ENCODE assay signal across 8 mouse cellular contexts in the genomic region with DNA sequence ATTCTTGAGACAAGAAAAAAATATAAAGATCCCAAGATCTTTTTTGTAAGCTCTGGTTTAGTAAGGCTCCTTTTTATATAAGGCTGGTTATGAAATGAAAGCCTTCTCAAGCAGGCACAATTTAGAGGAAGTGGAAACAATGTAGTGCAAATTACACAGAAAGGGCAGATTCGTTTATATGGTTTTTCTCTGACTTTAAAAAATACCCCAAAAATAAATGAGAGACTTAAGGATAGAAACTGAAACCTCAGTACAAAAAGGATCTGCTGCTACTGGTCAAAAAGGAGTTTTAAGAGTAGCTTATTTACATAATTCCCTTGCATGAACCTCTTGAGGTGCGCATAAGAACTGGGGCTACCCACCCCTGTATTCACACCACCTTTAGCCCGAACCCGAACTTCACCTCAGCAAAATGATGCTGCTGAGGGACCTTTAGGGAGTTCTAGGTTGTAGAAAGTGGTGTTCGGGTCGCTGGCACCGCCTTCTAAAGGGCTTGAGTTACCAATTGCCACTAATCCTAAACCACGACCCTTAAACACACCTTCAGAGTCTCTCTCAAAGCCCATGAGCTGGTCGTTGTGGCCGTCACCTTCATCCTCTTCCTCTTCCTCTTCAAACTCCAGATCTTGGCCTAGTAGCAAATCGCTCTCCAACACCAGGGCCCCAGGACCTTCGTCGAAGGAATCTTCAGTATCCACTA. TPM values are rescaled to one million over a fixed set of nuclear protein-coding genes. Genes with fewer than 3 reads are reported as not detected.
A peak's percentile ranks its signal among the peaks of the same experiment; 100 is the strongest.
DNase-seq lines count a peak whose midpoint lies in the region; ATAC-seq and TF ChIP-seq lines count a peak whose summit lies in the region.

No protein-coding gene starts in this region.

- peak overlapping the region; percentile 81 for H3K27ac ChIP-seq in liver, adult 2 months (replicated peaks; ENCODE audit: insufficient read depth, low read depth, low read length)
- H3K27ac ChIP-seq in embryonic facial prominence, embryonic 11.5 days (replicated peaks; ENCODE audit: low read depth, low read length), result peak overlapping the region; percentile 65

- peak overlapping the region; percentile 34 for H3ac ChIP-seq in myocyte (ENCODE audit: control insufficient read depth, insufficient read length)

- no peak for ATAC-seq in embryonic facial prominence, embryonic 11.5 days (replicated peaks; ENCODE audit: insufficient number of reproducible peaks, low FRiP score, low TSS enrichment, low read depth)
- ATAC-seq in activated CD4-positive, CD25-positive, alpha-beta regulatory T cell, adult 4 months, result no peak

- DNase-seq in liver, adult 2 months (ENCODE audit: extremely low read depth, low read depth, low spot score), result no peak
- no peak for DNase-seq in liver
- DNase-seq in embryonic facial prominence, embryonic 11.5 days (ENCODE audit: low spot score), result no peak
- peak; percentile 62 for DNase-seq in induced T-regulatory cell, adult 2 months (ENCODE audit: low read depth)
- no peak for DNase-seq in cerebellum, postnatal 4 days (ENCODE audit: low spot score in 2 of 2)
- DNase-seq in ovary, adult 18-20 months (ENCODE audit: low spot score), result no peak

- peaks cover 4% of the 10 kb centered on the region for H3K4me1 ChIP-seq in liver, adult 2 months (ENCODE audit: control insufficient read depth, insufficient read depth, low read length)
- H3K4me1 ChIP-seq in embryonic facial prominence, embryonic 11.5 days (ENCODE audit: control insufficient read depth, insufficient read depth, low read length), result no peaks in the 10 kb centered on the region

- H3K4me2 ChIP-seq in embryonic facial prominence, embryonic 11.5 days (ENCODE audit: low read depth, low read length), result peak overlapping the region; percentile 61
- H3K4me2 ChIP-seq in myocyte (ENCODE audit: low read depth), result peak overlapping the region; percentile 81

- peak overlapping the region; percentile 81 for H3K9ac ChIP-seq in liver, adult 2 months (ENCODE audit: low read depth, low read length)
- peak overlapping the region; percentile 81 for H3K9ac ChIP-seq in embryonic facial prominence, embryonic 11.5 days (replicated peaks; ENCODE audit: low read length)

- no peak for TF ChIP-seq CTCF in liver, adult 2 months (IDR thresholded peaks at IDR 0.05; ENCODE audit: low read depth, low read length)

- TF ChIP-seq POLR2A in liver, adult 2 months (IDR thresholded peaks at IDR 0.05; ENCODE audit: extremely low read depth, insufficient read depth, low read length), result no peak
- no peak for TF ChIP-seq POLR2A in myocyte (IDR thresholded peaks at IDR 0.05; ENCODE audit: insufficient read length, low read depth)

- H3K4me3 ChIP-seq in liver, adult 2 months (ENCODE audit: insufficient read depth, low read depth, low read length), result peak overlapping the region; percentile 73
- peak overlapping the region; percentile 84 for H3K4me3 ChIP-seq in embryonic facial prominence, embryonic 11.5 days (ENCODE audit: low read depth, low read length)
- peak overlapping the region; percentile 90 for H3K4me3 ChIP-seq in myocyte

- H3K9me3 ChIP-seq in embryonic facial prominence, embryonic 11.5 days (replicated peaks; ENCODE audit: control insufficient read depth, low read length), result peaks cover 5% of the 10 kb centered on the region

- 6% methylated on average over 13 of the region's 13 CpGs for WGBS in liver, adult 2 months
- WGBS in embryonic facial prominence, embryonic 11.5 days, result 18% methylated on average over 13 of the region's 13 CpGs

- peaks cover 7% of the 10 kb centered on the region for H3K79me2 ChIP-seq in liver, adult 2 months (ENCODE audit: control insufficient read depth, insufficient read depth, low read length)
- H3K79me2 ChIP-seq in myocyte (ENCODE audit: control insufficient read depth, insufficient read depth), result peaks cover 12% of the 10 kb centered on the region

- peaks cover 40% of the 10 kb centered on the region for H3K36me3 ChIP-seq in liver, adult 2 months (ENCODE audit: control insufficient read depth, insufficient read depth, low read length)
- peaks cover 33% of the 10 kb centered on the region for H3K36me3 ChIP-seq in embryonic facial prominence, embryonic 11.5 days (replicated peaks; ENCODE audit: control insufficient read depth, insufficient read depth, low read depth, low read length)
- H3K36me3 ChIP-seq in myocyte (ENCODE audit: control insufficient read depth, insufficient read depth), result peaks cover 47% of the 10 kb centered on the region

- no peaks in the 10 kb centered on the region for H3K27me3 ChIP-seq in liver, adult 2 months (ENCODE audit: control insufficient read depth, insufficient read depth, low read length)
- no peaks in the 10 kb centered on the region for H3K27me3 ChIP-seq in embryonic facial prominence, embryonic 11.5 days (ENCODE audit: control insufficient read depth, insufficient read depth, low read length)
- no peaks in the 10 kb centered on the region for H3K27me3 ChIP-seq in myocyte (ENCODE audit: control insufficient read depth, insufficient read depth, insufficient read length)

TF ChIP-seq in myocyte, 11 proteins besides CTCF, POLR2A, EP300 and RAD21:
- peak; percentile 54 for TF ChIP-seq POLR2AphosphoS2 (IDR thresholded peaks at IDR 0.05; ENCODE audit: insufficient read length, low read depth)
- TF ChIP-seq TCF12 (IDR thresholded peaks at IDR 0.05; ENCODE audit: insufficient read depth, poor library complexity, severe bottlenecking), result no peak

RNA-seq across cellular contexts. Expression of a gene that starts 0.9 kb away (rescaled TPM):
- total RNA-seq in liver, adult 2 months (2014; rRNA removed), result 3.1 and 4.2 TPM in 2 replicates
- 17.6 and 27.6 TPM in 2 replicates for polyA plus RNA-seq in liver, adult 2 months (2012; rRNA removed)
- 4.0 and 5.0 TPM in 2 replicates for polyA plus RNA-seq in embryonic facial prominence, embryonic 11.5 days (2014; fragmentation: Nextera tagmentation; extraction: Ambion mirVana)
- 25.6 TPM for polyA plus RNA-seq in myocyte (2012; fragmentation: generic; extraction: Trizol)
- 1 to 10 TPM; 2.4 to 4.4 TPM for polyA plus RNA-seq in activated CD4-positive, CD25-positive, alpha-beta regulatory T cell, adult 4 months (2017; shearing (Covaris generic))

RNA-seq across cellular contexts. Expression of a gene that starts 8.0 kb away (rescaled TPM):
- 18.5 and 18.7 TPM in 2 replicates for total RNA-seq in liver, adult 2 months (2014; rRNA removed)
- polyA plus RNA-seq in liver, adult 2 months (2012; rRNA removed), result 47.2 and 51.0 TPM in 2 replicates
- 68.2 and 81.7 TPM in 2 replicates for polyA plus RNA-seq in embryonic facial prominence, embryonic 11.5 days (2014; fragmentation: Nextera tagmentation; extraction: Ambion mirVana)
- 60.2 TPM for polyA plus RNA-seq in myocyte (2012; fragmentation: generic; extraction: Trizol)
- 10 to 100 TPM; 37.6 to 41.9 TPM for polyA plus RNA-seq in activated CD4-positive, CD25-positive, alpha-beta regulatory T cell, adult 4 months (2017; shearing (Covaris generic))

RNA-seq across cellular contexts. Expression of a gene that starts 8.2 kb away (rescaled TPM):
- 13.3 and 13.7 TPM in 2 replicates for total RNA-seq in liver, adult 2 months (2014; rRNA removed)
- 19.1 and 22.5 TPM in 2 replicates for polyA plus RNA-seq in liver, adult 2 months (2012; rRNA removed)
- polyA plus RNA-seq in embryonic facial prominence, embryonic 11.5 days (2014; fragmentation: Nextera tagmentation; extraction: Ambion mirVana), result 150 and 158 TPM in 2 replicates
- polyA plus RNA-seq in myocyte (2012; fragmentation: generic; extraction: Trizol), result 138 TPM
- polyA plus RNA-seq in activated CD4-positive, CD25-positive, alpha-beta regulatory T cell, adult 4 months (2017; shearing (Covaris generic)), result 100 to 1,000 TPM in 1 of 2 experiments, 10 to 100 TPM in 1; 99.1 to 123 TPM

RNA-seq across cellular contexts. Expression of a gene that starts 19.3 kb away (rescaled TPM):
- 19.7 and 23.5 TPM in 2 replicates for total RNA-seq in liver, adult 2 months (2014; rRNA removed)
- 31.6 and 32.3 TPM in 2 replicates for polyA plus RNA-seq in liver, adult 2 months (2012; rRNA removed)
- polyA plus RNA-seq in embryonic facial prominence, embryonic 11.5 days (2014; fragmentation: Nextera tagmentation; extraction: Ambion mirVana), result 142 and 147 TPM in 2 replicates
- 89.3 TPM for polyA plus RNA-seq in myocyte (2012; fragmentation: generic; extraction: Trizol)
- 10 to 100 TPM; 57.8 to 69.6 TPM for polyA plus RNA-seq in activated CD4-positive, CD25-positive, alpha-beta regulatory T cell, adult 4 months (2017; shearing (Covaris generic))

RNA-seq across cellular contexts. Expression of a gene that starts 21.2 kb away (rescaled TPM):
- 10.9 and 17.5 TPM in 2 replicates for total RNA-seq in liver, adult 2 months (2014; rRNA removed)
- 21.0 and 33.0 TPM in 2 replicates for polyA plus RNA-seq in liver, adult 2 months (2012; rRNA removed)
- 66.6 and 66.8 TPM in 2 replicates for polyA plus RNA-seq in embryonic facial prominence, embryonic 11.5 days (2014; fragmentation: Nextera tagmentation; extraction: Ambion mirVana)
- polyA plus RNA-seq in myocyte (2012; fragmentation: generic; extraction: Trizol), result 24.9 TPM
- 10 to 100 TPM; 64.6 to 66.3 TPM for polyA plus RNA-seq in activated CD4-positive, CD25-positive, alpha-beta regulatory T cell, adult 4 months (2017; shearing (Covaris generic))
